Mouse (Mus musculus) testis, adult 2 months (tissue): ENCODE results near the gene Eif2d.

Experiments used
- CTCF ChIP-seq: fragments of 200-500 bp; IDR thresholded peaks from 2 replicates; pipeline ENCODE4 v1.5.1; 2012; ENCODE audit warnings: low read depth, mild to moderate bottlenecking, inconsistent platforms, low read length, moderate library complexity; ENCODE audit not compliant: control insufficient read depth, insufficient read depth, insufficient replicate concordance
- POLR2A ChIP-seq: fragments of 200-500 bp; IDR thresholded peaks from 2 replicates; pipeline ENCODE4 v1.6.1; 2012; ENCODE audit warnings: low read depth, mild to moderate bottlenecking, inconsistent platforms, low read length, moderate library complexity; ENCODE audit not compliant: control insufficient read depth

GRCm38 (mm10) chr1:131153018-131153629, at the start of gene Eif2d:
- no peak for TF ChIP-seq CTCF
- TF ChIP-seq POLR2A = peak; percentile 74
